17 mouse cellular contexts compared by ENCODE assay signal in the genomic region with DNA sequence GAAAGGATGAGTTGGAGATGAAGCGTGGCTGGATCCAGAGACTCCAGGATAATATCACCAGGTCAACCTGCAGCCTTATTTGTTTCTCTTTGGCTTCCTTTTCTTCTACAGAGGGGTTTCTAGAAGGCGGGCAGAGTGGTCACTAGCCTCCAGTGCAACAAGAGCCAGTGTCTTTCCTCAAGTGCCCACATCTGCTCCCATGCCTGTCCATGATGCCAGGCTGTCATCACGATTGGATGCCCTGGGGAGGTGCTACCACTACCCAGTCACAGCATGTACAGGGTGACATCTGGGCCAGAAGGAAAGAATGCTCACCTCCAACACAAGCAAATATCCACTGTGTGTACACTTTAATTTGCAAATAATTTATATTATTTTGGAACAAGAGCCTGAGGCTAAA.
"Had no signal": no experiment of that assay in that cellular context is flagged by ENCODE, and none has a peak within 500 bp of the region (broad histone marks: within the 10 kb centered on the region; RNA-seq: fewer than 3 reads in every experiment).

No protein-coding gene starts in this region.

- H3K4me3 ChIP-seq: left cerebral cortex, adult 2 months; limb, embryonic 12.5 days; liver, embryonic 13.5 days; lung, embryonic 15.5 days; midbrain, embryonic 12.5 days; stomach, embryonic 15.5 days had no signal

- H3K27me3 ChIP-seq: limb, embryonic 12.5 days; liver, embryonic 13.5 days; lung, embryonic 15.5 days; megakaryocyte, embryonic 14.5 days; midbrain, embryonic 12.5 days; stomach, embryonic 15.5 days had no signal

- H3K9ac ChIP-seq: limb, embryonic 12.5 days; liver, embryonic 13.5 days; liver, postnatal 0 days; lung, embryonic 15.5 days; midbrain, embryonic 12.5 days; stomach, embryonic 15.5 days had no signal

- H3K9me3 ChIP-seq: limb, embryonic 12.5 days; liver, embryonic 13.5 days; lung, embryonic 15.5 days; megakaryocyte, embryonic 14.5 days; midbrain, embryonic 12.5 days; stomach, embryonic 15.5 days had no signal

- H3K27ac ChIP-seq: kidney, postnatal 0 days; left cerebral cortex, adult 2 months; limb, embryonic 12.5 days; liver, embryonic 13.5 days; lung, embryonic 15.5 days; macrophage; midbrain, embryonic 12.5 days; stomach, embryonic 15.5 days had no signal

- DNase-seq: kidney, adult 8-10 months; liver; liver, embryonic 13.5 days; lung, postnatal 14 days; right cerebral cortex, postnatal 14 days; thymus, adult 2 months; thymus, postnatal 25 days had no signal

- H3K4me2 ChIP-seq: limb, embryonic 12.5 days; liver, embryonic 13.5 days; lung, embryonic 15.5 days; midbrain, embryonic 12.5 days; stomach, embryonic 15.5 days had no signal

- ATAC-seq: intestine, embryonic 16.5 days; liver, postnatal 0 days had no signal

- H3K4me1 ChIP-seq: limb, embryonic 12.5 days; liver, embryonic 13.5 days; lung, embryonic 15.5 days; megakaryocyte, embryonic 14.5 days; midbrain, embryonic 12.5 days; stomach, embryonic 15.5 days had no signal
